18 mouse cellular contexts compared by ENCODE assay signal in genomic region chr9:123034426-123034825, GRCm38 (mm10). TPM values are rescaled to one million over a fixed set of nuclear protein-coding genes. Genes with fewer than 3 reads are reported as not detected.
"Had no signal": no experiment of that assay in that cellular context is flagged by ENCODE, and none has a peak within 500 bp of the region (broad histone marks: within the 10 kb centered on the region; RNA-seq: fewer than 3 reads in every experiment).

Tgm4 (plus strand) TSS chr9:123034726.

- DNase-seq: retina, postnatal 1 day; right cerebral cortex, adult 18-20 months; right cerebral cortex, postnatal 14 days; right cerebral cortex, postnatal 25 days; right cerebral cortex, postnatal 4 days; spleen, adult 18-20 months; thymus, adult 18-20 months; thymus, adult 2 months; thymus, postnatal 14 days; thymus, postnatal 25 days; thymus, postnatal 36 days; thymus, postnatal 4 days had no signal

- H3K4me2 ChIP-seq: neural tube, embryonic 13.5 days; neural tube, embryonic 15.5 days; stomach, embryonic 15.5 days had no signal

- H3K27ac ChIP-seq: neural tube, embryonic 13.5 days; neural tube, embryonic 15.5 days; stomach, embryonic 15.5 days; stomach, postnatal 0 days had no signal

- H3K4me3 ChIP-seq: neural tube, embryonic 13.5 days; neural tube, embryonic 15.5 days; stomach, embryonic 15.5 days had no signal

- H3K9me3 ChIP-seq: neural tube, embryonic 13.5 days; neural tube, embryonic 15.5 days; stomach, embryonic 15.5 days had no signal

- H3K4me1 ChIP-seq: neural tube, embryonic 13.5 days; neural tube, embryonic 15.5 days; stomach, embryonic 15.5 days had no signal

- H3K27me3 ChIP-seq: neural tube, embryonic 13.5 days; neural tube, embryonic 15.5 days; stomach, embryonic 15.5 days had no signal

- H3K36me3 ChIP-seq: neural tube, embryonic 13.5 days; neural tube, embryonic 15.5 days; stomach, embryonic 15.5 days had no signal

- H3K9ac ChIP-seq: neural tube, embryonic 13.5 days; neural tube, embryonic 15.5 days; stomach, embryonic 15.5 days had no signal

RNA-seq across cellular contexts. Expression of gene Tgm4, which starts in this region (rescaled TPM):
- total RNA-seq: neutrophil, adult 5-6 weeks had no signal
- polyA plus RNA-seq: small intestine, adult 2 months had no signal
